17 mouse cellular contexts compared by ENCODE assay signal in the genomic region with DNA sequence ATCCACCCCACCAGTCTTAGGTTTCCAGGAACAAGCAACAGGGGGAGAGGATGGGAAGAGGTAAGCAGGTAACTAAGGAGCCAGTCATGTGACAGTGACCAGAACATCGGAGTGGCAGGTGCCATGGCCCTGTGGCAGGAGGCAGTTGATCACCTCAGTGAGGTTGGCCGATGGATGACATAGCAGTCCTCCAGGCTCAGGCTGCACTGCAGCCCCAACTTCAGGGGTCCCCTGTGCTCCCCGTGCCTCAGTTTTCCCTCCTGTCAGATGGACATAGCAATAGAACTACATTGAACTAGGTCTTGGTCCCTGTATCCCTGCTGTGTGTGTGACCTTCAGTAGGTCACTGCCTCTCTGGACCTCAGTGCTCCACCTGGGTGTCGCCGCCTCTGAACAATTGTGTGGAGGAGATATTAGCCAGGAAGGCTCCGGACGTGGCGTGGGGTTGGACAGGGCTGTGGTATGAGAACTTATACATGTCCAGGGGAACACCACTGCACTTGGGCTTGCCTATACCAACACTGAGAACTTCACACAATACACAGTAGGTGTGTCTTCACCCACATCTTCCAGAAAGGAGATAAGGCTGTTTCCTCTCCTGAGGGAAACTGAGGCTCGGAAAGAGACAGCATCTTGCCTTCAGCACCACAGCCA. TPM values are rescaled to one million over a fixed set of nuclear protein-coding genes. Genes with fewer than 3 reads are reported as not detected.
DNase-seq lines count a peak whose midpoint lies in the region; ATAC-seq and TF ChIP-seq lines count a peak whose summit lies in the region.
"Had no signal": no experiment of that assay in that cellular context is flagged by ENCODE, and none has a peak within 500 bp of the region (broad histone marks: within the 10 kb centered on the region; RNA-seq: fewer than 3 reads in every experiment).

No protein-coding gene starts in this region.

- peaks cover 36% of the 10 kb centered on the region for H3K4me1 ChIP-seq in cerebellum, adult 2 months (ENCODE audit: control insufficient read depth, insufficient read depth, low read length)
- H3K4me1 ChIP-seq in embryonic facial prominence, embryonic 10.5 days, result peaks cover 58% of the 10 kb centered on the region
- peaks cover 41% of the 10 kb centered on the region for H3K4me1 ChIP-seq in hindbrain, embryonic 13.5 days (replicated peaks)

- no peak for ATAC-seq in hindbrain, embryonic 13.5 days (ENCODE audit: low FRiP score)
- ATAC-seq: hindbrain, embryonic 16.5 days; intestine, postnatal 0 days had no signal

- H3K36me3 ChIP-seq in embryonic facial prominence, embryonic 10.5 days (replicated peaks), result no peaks in the 10 kb centered on the region
- H3K36me3 ChIP-seq in hindbrain, embryonic 13.5 days, result no peaks in the 10 kb centered on the region
- H3K36me3 ChIP-seq: heart, embryonic 10.5 days had no signal

- H3K4me3 ChIP-seq in cerebellum, adult 2 months (replicated peaks; ENCODE audit: insufficient read depth, low read depth, low read length), result peak overlapping the region; percentile 45
- no peak overlapping the region for H3K4me3 ChIP-seq in gastrocnemius, adult 2 months
- H3K4me3 ChIP-seq in left cerebral cortex, adult 2 months, result peak overlapping the region; percentile 6; the same call in 1 of the 2 replicates
- peak overlapping the region; percentile 77; the same call in 1 of the 2 replicates for H3K4me3 ChIP-seq in embryonic facial prominence, embryonic 10.5 days
- H3K4me3 ChIP-seq in hindbrain, embryonic 13.5 days, result no peak overlapping the region

- peak overlapping the region; percentile 54 for H3K27ac ChIP-seq in cerebellum, adult 2 months (ENCODE audit: insufficient read depth, low read length)
- no peak overlapping the region for H3K27ac ChIP-seq in gastrocnemius, adult 2 months
- peak overlapping the region; percentile 71 for H3K27ac ChIP-seq in left cerebral cortex, adult 2 months
- no peak overlapping the region for H3K27ac ChIP-seq in embryonic facial prominence, embryonic 10.5 days (replicated peaks)
- no peak overlapping the region for H3K27ac ChIP-seq in hindbrain, embryonic 13.5 days

- intact Hi-C loops in gastrocnemius, adult 2 months (cut with DNase I), result no loop called here
- intact Hi-C loops in left cerebral cortex, adult 2 months (cut with DNase I), result no loop called here

- H3K9ac ChIP-seq in hindbrain, embryonic 13.5 days, result no peak overlapping the region
- H3K9ac ChIP-seq: forebrain, postnatal 0 days had no signal

- WGBS in cerebellum, adult 2 months, result 72% methylated on average over 9 of the region's 9 CpGs
- WGBS in embryonic facial prominence, embryonic 10.5 days, result 90% methylated on average over 9 of the region's 9 CpGs
- 91% methylated on average over 9 of the region's 9 CpGs for WGBS in hindbrain, embryonic 13.5 days

- H3K4me2 ChIP-seq in hindbrain, embryonic 13.5 days, result no peak overlapping the region

- TF ChIP-seq POLR2A in cerebellum, adult 2 months (IDR thresholded peaks at IDR 0.05; ENCODE audit: borderline replicate concordance, insufficient read depth, low read length), result no peak

- DNase-seq in cerebellum, adult 2 months, result no peak
- DNase-seq in cerebellum, postnatal 25 days, result no peak
- peak; percentile 4 for DNase-seq in gastrocnemius, postnatal 25 days
- no peak for DNase-seq in gastrocnemius, adult 2 months
- no peak for DNase-seq in left cerebral cortex, adult 2 months (ENCODE audit: extremely low spot score in 1 of 2, low spot score in 2 of 2)
- no peak for DNase-seq in left cerebral cortex, adult 8-10 months (ENCODE audit: low spot score in 2 of 2)
- DNase-seq in embryonic facial prominence, embryonic 10.5 days (ENCODE audit: low spot score), result no peak
- DNase-seq: gastrocnemius, postnatal 36 days; heart, adult 11 months; heart, postnatal 36 days; kidney, adult 8-10 months had no signal

- TF ChIP-seq CTCF in cerebellum, adult 2 months (IDR thresholded peaks at IDR 0.05; ENCODE audit: borderline replicate concordance, insufficient read depth, low read depth, low read length), result no peak
- TF ChIP-seq CTCF in gastrocnemius, adult 2 months (IDR thresholded peaks at IDR 0.05), result no peak
- TF ChIP-seq CTCF in left cerebral cortex, adult 2 months (IDR thresholded peaks at IDR 0.05), result no peak

- peaks cover 2% of the 10 kb centered on the region; the same call in 1 of the 2 replicates for H3K9me3 ChIP-seq in embryonic facial prominence, embryonic 10.5 days
- H3K9me3 ChIP-seq in hindbrain, embryonic 13.5 days, result no peaks in the 10 kb centered on the region
- H3K9me3 ChIP-seq: heart, embryonic 10.5 days had no signal

- H3K27me3 ChIP-seq in cerebellum, adult 2 months (ENCODE audit: control insufficient read depth, insufficient read depth, low read length), result no peaks in the 10 kb centered on the region
- peaks cover 67% of the 10 kb centered on the region for H3K27me3 ChIP-seq in embryonic facial prominence, embryonic 10.5 days (replicated peaks; ENCODE audit: low read depth, poor library complexity, severe bottlenecking)
- H3K27me3 ChIP-seq in hindbrain, embryonic 13.5 days, result peaks cover 61% of the 10 kb centered on the region

RNA-seq across cellular contexts. Expression of gene Tesc, which starts 2.6 kb away (rescaled TPM):
- polyA plus RNA-seq in cerebellum, adult 2 months (2012; rRNA removed), result 95.4 and 102 TPM in 2 replicates
- total RNA-seq in gastrocnemius, postnatal 25 days (2021), result 1 to 10 TPM in 1 of 2 experiments, under 1 TPM in 1; 0.28 to 1.0 TPM
- total RNA-seq in gastrocnemius, adult 2 months (2021), result under 1 TPM; 0.59 to 0.64 TPM
- 10 to 100 TPM; 82.0 to 87.3 TPM for total RNA-seq in left cerebral cortex, adult 2 months (2021)
- 10 to 100 TPM; 84.0 to 92.2 (median 89.0) TPM for total RNA-seq in left cerebral cortex, adult 8-10 months (2022)
- 0.20 and 1.6 TPM in 2 replicates for polyA plus RNA-seq in embryonic facial prominence, embryonic 10.5 days (2016; fragmentation: Nextera tagmentation; extraction: Ambion mirVana)
- polyA plus RNA-seq in hindbrain, embryonic 13.5 days (2015; fragmentation: Nextera tagmentation; extraction: Ambion mirVana), result 1.6 and 2.0 TPM in 2 replicates
- total RNA-seq: MEL had no signal

RNA-seq across cellular contexts. Expression of gene Fbxo21, which starts 53.6 kb away (rescaled TPM):
- 114 and 124 TPM in 2 replicates for polyA plus RNA-seq in cerebellum, adult 2 months (2012; rRNA removed)
- total RNA-seq in gastrocnemius, postnatal 25 days (2021), result 10 to 100 TPM in 1 of 2 experiments, 1 to 10 TPM in 1; 8.1 to 12.9 TPM
- total RNA-seq in gastrocnemius, adult 2 months (2021), result 10 to 100 TPM; 11.8 to 13.3 TPM
- total RNA-seq in left cerebral cortex, adult 2 months (2021), result 100 to 1,000 TPM; 110 to 111 TPM
- total RNA-seq in left cerebral cortex, adult 8-10 months (2022), result 100 to 1,000 TPM; 115 to 125 (median 123) TPM
- polyA plus RNA-seq in embryonic facial prominence, embryonic 10.5 days (2016; fragmentation: Nextera tagmentation; extraction: Ambion mirVana), result 99.0 and 102 TPM in 2 replicates
- 141 and 149 TPM in 2 replicates for polyA plus RNA-seq in hindbrain, embryonic 13.5 days (2015; fragmentation: Nextera tagmentation; extraction: Ambion mirVana)

Comparison
In these comparisons a context has a peak if more than half of its experiments do, and no peak if none do; other contexts are left out.
1. H3K27ac ChIP-seq: peak in cerebellum, adult 2 months (single experiment) and left cerebral cortex, adult 2 months (single experiment); none in gastrocnemius, adult 2 months (single experiment), embryonic facial prominence, embryonic 10.5 days (single experiment) and hindbrain, embryonic 13.5 days (single experiment).
2. H3K4me3 ChIP-seq: peak in cerebellum, adult 2 months (single experiment), left cerebral cortex, adult 2 months (single experiment) and embryonic facial prominence, embryonic 10.5 days (single experiment); none in gastrocnemius, adult 2 months (single experiment) and hindbrain, embryonic 13.5 days (single experiment).
3. RNA of gene Tesc, which starts 2.6 kb away (total RNA-seq): 84.0 to 92.2 TPM in left cerebral cortex, adult 8-10 months and 82.0 to 87.3 TPM in left cerebral cortex, adult 2 months; 0.28 to 1.0 TPM in gastrocnemius, postnatal 25 days and 0.59 to 0.64 TPM in gastrocnemius, adult 2 months; every median in the first group is over 10 times any median in the second.
4. RNA of gene Fbxo21, which starts 53.6 kb away (total RNA-seq): 115 to 125 TPM in left cerebral cortex, adult 8-10 months and 110 to 111 TPM in left cerebral cortex, adult 2 months; 11.8 to 13.3 TPM in gastrocnemius, adult 2 months and 8.1 to 12.9 TPM in gastrocnemius, postnatal 25 days; every median in the first group is over 4 times any median in the second.